Mouse (Mus musculus): ENCODE data around the gene Egfl6. TPM values are rescaled to one million over a fixed set of nuclear protein-coding genes. Genes with fewer than 3 reads are reported as not detected.

Gene Egfl6
- total and polyA plus RNA-seq, 2 experiments from 2014 or later: 5.1 to 5.4 TPM

GRCm38 (mm10) chrX:166619084-166619483, 33.6 kb upstream of the Egfl6 start:
- H3K9me3 ChIP-seq (ENCODE audit: low read length): 0 out of 2 replicates have a peak, but pooled peaks cover 3% of the 10 kb centered on the region
- H3K4me1 ChIP-seq (ENCODE audit: insufficient read depth, low read length): no peaks in the 10 kb centered on the region
- H3K9ac ChIP-seq (replicated peaks; ENCODE audit: low read length): no peak overlapping the region
- no peak overlapping the region for H3K4me3 ChIP-seq (ENCODE audit: low read length)
- no peak for ATAC-seq
- no peak overlapping the region for H3K27ac ChIP-seq
- 73% methylated on average over 4 of the region's 4 CpGs for WGBS
- H3K27me3 ChIP-seq (ENCODE audit: insufficient read depth, low read length): no peaks in the 10 kb centered on the region
- TF ChIP-seq CTCF (IDR thresholded peaks at IDR 0.05; ENCODE audit: low read depth): no peak
- H3K4me2 ChIP-seq (ENCODE audit: low read depth, low read length): no peak overlapping the region
- H3K36me3 ChIP-seq (ENCODE audit: insufficient read depth, low read length): no peaks in the 10 kb centered on the region
- no peak for DNase-seq (ENCODE audit: low spot score)

GRCm38 (mm10) chrX:166615191-166615590, 29.7 kb upstream of the Egfl6 start:
- Histone ChIP-seq H3K4me2 (ENCODE audit: low read depth, low read length) (no peak overlapping the region), H3K4me1 (ENCODE audit: insufficient read depth, low read length) (no peaks in the 10 kb centered on the region), H3K27me3 (ENCODE audit: insufficient read depth, low read length) (no peaks in the 10 kb centered on the region), H3K36me3 (ENCODE audit: insufficient read depth, low read length) (no peaks in the 10 kb centered on the region), H3K4me3 (ENCODE audit: low read length) (no peak overlapping the region), H3K27ac (no peak overlapping the region), H3K9me3 (ENCODE audit: low read length) (0 out of 2 replicates have a peak, but pooled peaks cover 3% of the 10 kb centered on the region), H3K9ac (replicated peaks; ENCODE audit: low read length) (no peak overlapping the region)
- DNase-seq (ENCODE audit: low spot score): no peak
- 68% methylated on average over 7 of the region's 7 CpGs for WGBS
- TF ChIP-seq CTCF (IDR thresholded peaks at IDR 0.05; ENCODE audit: low read depth): no peak
- no peak for ATAC-seq

- DNase-seq (ENCODE audit: low spot score): no peak
- no peak for TF ChIP-seq CTCF (IDR thresholded peaks at IDR 0.05; ENCODE audit: low read depth)
- Histone ChIP-seq H3K4me1 (ENCODE audit: insufficient read depth, low read length) (no peaks in the 10 kb centered on the region), H3K27ac (no peak overlapping the region), H3K4me2 (ENCODE audit: low read depth, low read length) (no peak overlapping the region), H3K9ac (replicated peaks; ENCODE audit: low read length) (no peak overlapping the region), H3K4me3 (ENCODE audit: low read length) (no peak overlapping the region), H3K27me3 (ENCODE audit: insufficient read depth, low read length) (no peaks in the 10 kb centered on the region), H3K9me3 (ENCODE audit: low read length) (no peaks in the 10 kb centered on the region), H3K36me3 (ENCODE audit: insufficient read depth, low read length) (no peaks in the 10 kb centered on the region)
- 63% methylated on average over 1 of the region's 1 CpGs for WGBS
- no peak for ATAC-seq
These were observed 9.4 kb downstream of the Egfl6 start for GRCm38 (mm10) chrX:166576111-166576510.

GRCm38 (mm10) chrX:166565983-166566382, 19.5 kb downstream of the Egfl6 start:
- no peaks in the 10 kb centered on the region for H3K36me3 ChIP-seq (ENCODE audit: insufficient read depth, low read length)

DNA sequence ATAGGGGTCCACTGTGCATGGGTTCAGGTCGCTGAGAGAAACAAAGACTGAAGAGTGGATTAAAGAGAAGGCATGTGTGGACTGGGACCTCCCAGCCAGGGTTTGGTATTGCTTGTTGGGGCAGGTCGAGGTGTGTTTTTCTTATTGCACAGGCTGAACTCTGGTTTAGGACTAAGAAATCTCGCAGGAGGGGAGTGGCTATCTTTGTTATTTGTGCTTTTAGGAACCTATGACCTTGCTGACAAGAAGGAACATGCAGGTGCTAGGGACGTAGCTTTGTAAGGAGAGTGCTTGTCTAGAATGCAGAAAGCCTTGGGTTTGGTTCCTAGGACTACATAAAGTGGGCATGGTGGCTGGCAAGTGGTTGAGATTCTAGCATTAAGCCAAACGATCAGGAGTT, 20.1 kb downstream of the Egfl6 start:
- WGBS: 73% methylated on average over 5 of the region's 5 CpGs
- Histone ChIP-seq H3K36me3 (ENCODE audit: insufficient read depth, low read length) (no peaks in the 10 kb centered on the region), H3K4me1 (ENCODE audit: insufficient read depth, low read length) (no peaks in the 10 kb centered on the region), H3K9ac (replicated peaks; ENCODE audit: low read length) (no peak overlapping the region), H3K4me2 (ENCODE audit: low read depth, low read length) (no peak overlapping the region), H3K4me3 (ENCODE audit: low read length) (no peak overlapping the region), H3K9me3 (ENCODE audit: low read length) (no peaks in the 10 kb centered on the region), H3K27me3 (ENCODE audit: insufficient read depth, low read length) (no peaks in the 10 kb centered on the region), H3K27ac (no peak overlapping the region)
- no peak for DNase-seq (ENCODE audit: low spot score)
- no peak for TF ChIP-seq CTCF (IDR thresholded peaks at IDR 0.05; ENCODE audit: low read depth)
- no peak for ATAC-seq

More at GRCm38 (mm10) chrX:166565983-166566382, 19.5 kb downstream of the Egfl6 start:
- H3K27me3 ChIP-seq (ENCODE audit: insufficient read depth, low read length): no peaks in the 10 kb centered on the region
- H3K4me2 ChIP-seq (ENCODE audit: low read depth, low read length): no peak overlapping the region
- no peaks in the 10 kb centered on the region for H3K4me1 ChIP-seq (ENCODE audit: insufficient read depth, low read length)
- no peak for ATAC-seq
- no peak overlapping the region for H3K27ac ChIP-seq
- no peak for TF ChIP-seq CTCF (IDR thresholded peaks at IDR 0.05; ENCODE audit: low read depth)
- H3K9ac ChIP-seq (replicated peaks; ENCODE audit: low read length): no peak overlapping the region
- H3K9me3 ChIP-seq (ENCODE audit: low read length): no peaks in the 10 kb centered on the region
- no peak for DNase-seq (ENCODE audit: low spot score)
- WGBS: 92% methylated on average over 6 of the region's 6 CpGs
- no peak overlapping the region for H3K4me3 ChIP-seq (ENCODE audit: low read length)

DNA sequence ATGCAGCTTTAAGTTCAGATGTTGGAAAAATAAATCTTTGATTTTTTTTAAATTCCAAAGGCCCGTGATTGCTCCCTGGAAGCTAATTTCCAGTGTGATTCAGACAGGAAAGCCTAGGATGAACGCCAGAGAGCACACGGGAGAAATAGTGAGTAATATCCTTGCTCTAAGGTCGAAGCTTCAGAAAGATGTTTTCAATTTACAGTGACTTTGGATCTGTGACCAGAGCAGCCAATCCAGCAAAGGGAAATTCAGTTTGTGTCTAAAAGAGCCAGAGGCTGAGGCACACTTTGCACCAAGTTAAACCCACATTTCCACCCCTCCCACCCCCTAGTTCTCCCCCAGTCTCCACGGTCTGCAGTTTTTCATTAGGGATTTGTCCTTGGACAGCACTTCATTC, 20.6 kb downstream of the Egfl6 start:
- H3K27me3 ChIP-seq (ENCODE audit: insufficient read depth, low read length): no peaks in the 10 kb centered on the region
- WGBS: 72% methylated on average over 5 of the region's 5 CpGs
- H3K9ac ChIP-seq (replicated peaks; ENCODE audit: low read length): no peak overlapping the region
- H3K4me1 ChIP-seq (ENCODE audit: insufficient read depth, low read length): no peaks in the 10 kb centered on the region
- no peaks in the 10 kb centered on the region for H3K36me3 ChIP-seq (ENCODE audit: insufficient read depth, low read length)
- no peak overlapping the region for H3K4me3 ChIP-seq (ENCODE audit: low read length)
- DNase-seq (ENCODE audit: low spot score): no peak
- ATAC-seq: no peak
- no peak overlapping the region for H3K4me2 ChIP-seq (ENCODE audit: low read depth, low read length)
- no peak for TF ChIP-seq CTCF (IDR thresholded peaks at IDR 0.05; ENCODE audit: low read depth)
- H3K27ac ChIP-seq: no peak overlapping the region
- no peaks in the 10 kb centered on the region for H3K9me3 ChIP-seq (ENCODE audit: low read length)

DNA sequence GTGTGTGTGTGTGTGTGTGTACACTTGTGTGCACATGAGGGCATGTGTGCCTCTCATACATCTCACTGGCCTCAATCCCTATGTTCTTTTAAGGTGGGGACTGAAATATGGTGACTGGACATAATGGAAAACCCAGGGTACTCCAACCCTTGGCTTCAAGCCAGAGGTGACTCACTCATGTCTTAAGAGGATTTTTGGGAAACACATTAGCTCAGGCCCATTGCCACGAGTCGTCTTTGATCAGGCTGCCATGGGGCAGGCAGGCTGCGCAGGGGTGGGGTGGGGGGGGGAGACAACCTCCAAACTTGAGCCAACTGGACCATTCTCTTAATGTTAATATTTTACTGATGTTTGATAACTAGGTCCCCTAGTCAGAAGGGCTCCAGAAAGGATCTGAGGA, 26.2 kb downstream of the Egfl6 start:
- WGBS: 49% methylated on average over 3 of the region's 3 CpGs
- no peaks in the 10 kb centered on the region for H3K9me3 ChIP-seq (ENCODE audit: low read length)
- no peak overlapping the region for H3K9ac ChIP-seq (replicated peaks; ENCODE audit: low read length)
- H3K4me1 ChIP-seq (ENCODE audit: insufficient read depth, low read length): no peaks in the 10 kb centered on the region
- H3K36me3 ChIP-seq (ENCODE audit: insufficient read depth, low read length): no peaks in the 10 kb centered on the region
- TF ChIP-seq CTCF (IDR thresholded peaks at IDR 0.05; ENCODE audit: low read depth): no peak
- no peak overlapping the region for H3K27ac ChIP-seq
- DNase-seq (ENCODE audit: low spot score) (peak; percentile 6), ATAC-seq (no peak)
- H3K4me3 ChIP-seq (ENCODE audit: low read length): no peak overlapping the region
- H3K27me3 ChIP-seq (ENCODE audit: insufficient read depth, low read length): no peaks in the 10 kb centered on the region
- no peak overlapping the region for H3K4me2 ChIP-seq (ENCODE audit: low read depth, low read length)

Data from hindbrain, postnatal 0 days (tissue).